Mouse (Mus musculus) testis, postnatal 14 days (tissue): Measurements from ENCODE around the gene Gm10643.

Experiments
- DNase-seq: peaks from one replicate; pipeline ENCODE4 v3.0.0; 2021; ENCODE audit warnings: low spot score

The Gm10643 gene

GRCm38 (mm10) chr8:84042066-84042947 lies 22.6 kb downstream of the Gm10643 start, which contains the start of gene Il27ra:
Gene Il27ra (minus strand): TSS chr8:84042589.
- peak; percentile 60 for DNase-seq

- peak; percentile 65 for DNase-seq
Observed at GRCm38 (mm10) chr8:84039050-84039449, 25.9 kb downstream of the Gm10643 start.

- DNase-seq: peak; percentile 59
Observed at GRCm38 (mm10) chr8:84038015-84038414, 26.9 kb downstream of the Gm10643 start.

GRCm38 (mm10) chr8:84032777-84033176 lies 32.2 kb downstream of the Gm10643 start:
- DNase-seq: no peak

- DNase-seq: no peak
Observed at GRCm38 (mm10) chr8:84029272-84029671, 35.7 kb downstream of the Gm10643 start.

GRCm38 (mm10) chr8:84027449-84027848 lies 37.5 kb downstream of the Gm10643 start:
- DNase-seq: no peak

GRCm38 (mm10) chr8:84025863-84026262 lies 39.1 kb downstream of the Gm10643 start:
- peak; percentile 65 for DNase-seq

GRCm38 (mm10) chr8:84024171-84024570 lies 40.8 kb downstream of the Gm10643 start:
- DNase-seq: peak; percentile 80

- no peak for DNase-seq
Observed at GRCm38 (mm10) chr8:84023631-84024030, 41.3 kb downstream of the Gm10643 start.

- DNase-seq: no peak
Observed at GRCm38 (mm10) chr8:84023085-84023484, 41.9 kb downstream of the Gm10643 start.

GRCm38 (mm10) chr8:84021569-84021968 lies 43.4 kb downstream of the Gm10643 start:
- DNase-seq: no peak

GRCm38 (mm10) chr8:84021096-84021495 lies 43.8 kb downstream of the Gm10643 start, which contains the start of gene Palm3:
Gene Palm3 (plus strand): TSS chr8:84021471.
- no peak for DNase-seq

- no peak for DNase-seq
Observed at GRCm38 (mm10) chr8:84019738-84020137, 45.2 kb downstream of the Gm10643 start.

- no peak for DNase-seq
Observed at GRCm38 (mm10) chr8:84015833-84016232, 49.1 kb downstream of the Gm10643 start.
